Mouse (Mus musculus) gastrocnemius, adult 18-20 months (tissue): ENCODE data around the gene Umps. TPM values are rescaled to one million over a fixed set of nuclear protein-coding genes. Genes with fewer than 3 reads are reported as not detected.
A peak's percentile ranks its signal among the peaks of the same experiment; 100 is the strongest.

Source experiments
- DNase-seq: peaks from one replicate; pipeline ENCODE4 v3.0.0; 2021; ENCODE audit warnings: low spot score
- long read RNA-seq, 2 experiments: library from polyadenylated mRNA; stranded (forward); transcript quantifications; one replicate each; pipeline ENCODE4 v2.0.0; 2021
- total RNA-seq, 2 experiments: library from RNA; stranded (reverse); gene quantifications; 2 replicates each; pipeline ENCODE4 v1.2.3; 2021

Gene Umps
- total RNA-seq = 1 to 10 TPM; 5.8 to 6.8 TPM
- long read RNA-seq, experiment 1, transcript Umps-201 (6 exons, 3,484 nt) = major isoform, 22 of 23 reads
- long read RNA-seq, experiment 1, partial matches to known transcripts = 1 of 23 reads
- long read RNA-seq, experiment 1, other reads (novel, unspliced or antisense) = 0 of 23 reads
- long read RNA-seq, experiment 2, transcript Umps-201 (6 exons, 3,484 nt) = major isoform, 8 of 13 reads
- long read RNA-seq, experiment 2, partial matches to known transcripts = 4 of 13 reads
- long read RNA-seq, experiment 2, other reads (novel, unspliced or antisense) = 0 of 13 reads

GRCm38 (mm10) chr16:33966538-33967282 lies at the start of gene Umps:
Umps (minus strand) TSS chr16:33967038.
- peak; percentile 79 for DNase-seq

DNA sequence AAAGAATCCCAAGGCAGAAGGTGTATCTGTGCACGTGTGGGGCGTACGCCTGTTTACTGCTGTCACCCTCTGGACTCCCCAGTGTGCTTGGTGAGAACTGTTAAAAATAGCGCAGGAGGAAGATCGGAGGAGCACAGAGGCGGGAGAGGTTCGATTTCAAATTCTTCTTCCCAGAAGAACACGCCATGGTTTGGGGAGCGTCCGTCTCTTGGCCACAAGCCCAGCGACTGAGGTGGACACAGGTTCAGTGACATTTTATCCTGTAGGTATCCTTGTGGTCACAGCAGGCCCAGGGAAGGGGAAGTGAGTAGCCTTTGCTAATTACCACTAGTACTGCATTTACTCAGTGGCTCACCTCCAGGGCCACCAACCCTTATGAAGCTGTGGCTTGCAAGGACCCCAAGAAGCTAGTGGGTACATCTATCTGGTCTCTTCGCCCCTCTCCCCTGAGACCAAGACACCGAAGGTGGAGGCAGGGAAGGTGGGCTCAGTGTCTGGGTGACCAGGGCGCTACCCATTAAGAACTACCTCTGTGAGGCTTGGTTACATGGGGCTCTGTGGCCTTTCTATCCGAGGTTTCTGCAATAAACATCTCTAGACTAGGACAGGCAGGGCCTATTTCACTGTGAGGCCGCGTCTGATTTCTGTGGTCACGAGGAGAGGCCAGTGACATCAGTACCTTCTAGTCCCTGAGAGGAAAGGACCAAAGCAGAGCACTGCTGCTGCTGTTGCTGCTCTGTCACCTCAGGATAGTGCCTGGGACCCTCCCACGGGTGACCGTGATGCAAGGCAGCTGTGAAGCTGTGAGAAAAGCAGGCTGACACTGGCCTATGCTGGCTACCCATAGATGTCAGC lies 45.4 kb upstream of the Umps start:
- DNase-seq = peak; percentile 69

GRCm38 (mm10) chr16:34009567-34009966 lies 42.7 kb upstream of the Umps start:
- DNase-seq = no peak

- DNase-seq = no peak
Measured at GRCm38 (mm10) chr16:34005986-34006385, 39.1 kb upstream of the Umps start.

- peak; percentile 24 for DNase-seq
Measured at GRCm38 (mm10) chr16:34004128-34004578, 37.3 kb upstream of the Umps start.

DNA sequence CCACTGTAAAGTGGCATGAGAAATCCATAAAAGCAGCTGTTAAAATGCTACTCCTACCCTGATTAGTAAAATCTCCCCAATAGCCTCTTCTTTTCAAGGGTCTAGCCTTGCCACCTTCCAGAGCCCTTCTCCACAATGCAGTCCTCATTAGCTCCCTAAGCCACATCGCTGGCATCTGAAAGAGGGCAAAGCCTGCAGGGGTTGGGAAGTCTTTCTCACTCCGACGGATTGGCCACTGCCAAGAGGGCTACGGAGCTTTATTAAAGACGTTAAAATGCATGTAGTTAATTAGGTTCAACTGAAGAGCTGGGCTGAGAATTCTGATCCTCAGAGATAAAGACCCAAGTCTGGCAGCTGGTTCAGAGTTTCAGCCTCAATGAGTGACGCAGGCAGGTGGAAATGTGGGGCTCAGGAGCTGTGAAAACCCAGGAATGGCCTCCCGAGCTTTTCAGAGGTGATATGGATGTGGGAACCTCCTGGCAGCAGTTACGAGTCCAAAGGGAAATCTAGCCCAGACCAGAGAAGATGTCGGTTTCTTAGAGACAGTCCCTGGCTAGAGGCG lies 36.8 kb upstream of the Umps start:
- no peak for DNase-seq

- peak; percentile 79 for DNase-seq
Measured at GRCm38 (mm10) chr16:34000715-34001114, 33.9 kb upstream of the Umps start.

DNA sequence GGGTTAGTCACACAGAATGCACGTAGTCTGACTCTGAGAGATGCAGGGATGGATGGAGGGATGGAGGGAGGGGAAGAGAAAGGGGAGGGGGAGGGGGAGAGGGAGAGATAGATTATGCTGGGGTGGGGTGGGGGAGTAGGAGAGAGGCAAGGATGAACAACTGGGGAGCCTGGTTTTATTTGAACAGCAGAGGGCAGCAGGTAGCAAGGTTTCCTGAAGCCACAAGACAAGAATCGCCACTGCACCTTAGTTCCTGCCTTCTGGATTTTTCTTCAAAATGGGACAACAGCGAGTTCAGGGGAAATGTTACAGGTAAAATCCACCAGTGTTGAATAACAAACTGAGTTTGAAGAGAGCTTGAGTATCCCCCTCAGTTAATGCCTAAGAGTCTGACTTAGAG lies 32.5 kb upstream of the Umps start:
- peak; percentile 68 for DNase-seq

DNA sequence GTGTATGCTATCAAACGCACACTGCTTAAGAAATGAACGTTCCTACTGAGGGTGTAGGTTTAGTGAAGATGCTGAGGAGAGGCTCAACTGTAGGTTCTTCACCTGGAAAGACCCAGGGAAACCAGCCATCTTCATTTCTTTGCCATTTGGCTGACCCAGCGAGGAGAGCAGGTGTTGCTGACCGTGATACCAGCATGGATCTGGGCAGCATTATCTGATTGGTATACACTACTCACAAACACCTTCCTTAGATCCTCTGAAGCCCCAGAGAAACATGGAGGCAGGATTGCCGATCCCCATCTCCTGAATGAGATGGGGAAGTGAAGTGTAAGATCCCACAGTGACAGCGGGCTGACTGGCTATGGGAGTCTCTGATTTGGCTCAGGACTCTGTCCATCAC lies 31.2 kb upstream of the Umps start:
- DNase-seq = no peak

- DNase-seq = peak; percentile 62
Measured at GRCm38 (mm10) chr16:33996030-33996429, 29.2 kb upstream of the Umps start.

DNA sequence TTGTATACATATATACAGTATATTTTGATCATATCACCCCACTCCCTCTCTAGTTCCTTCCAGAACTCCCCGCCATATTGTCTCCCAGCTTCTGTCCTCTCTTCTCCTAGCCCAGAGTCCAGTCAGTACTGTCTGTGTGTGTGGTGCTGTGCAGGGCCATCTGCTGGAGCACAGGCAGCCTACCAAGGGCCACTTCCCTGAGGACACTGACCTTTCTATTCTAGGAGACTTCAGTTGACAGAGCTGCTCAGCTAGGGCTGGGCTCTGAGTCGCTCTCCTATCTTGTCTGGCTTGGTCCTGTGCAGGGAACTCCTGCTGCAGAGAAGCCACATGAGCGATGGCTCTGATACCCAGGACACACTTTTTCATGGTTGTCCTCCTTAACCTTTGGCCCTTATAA lies 28.7 kb upstream of the Umps start:
- peak; percentile 32 for DNase-seq

DNA sequence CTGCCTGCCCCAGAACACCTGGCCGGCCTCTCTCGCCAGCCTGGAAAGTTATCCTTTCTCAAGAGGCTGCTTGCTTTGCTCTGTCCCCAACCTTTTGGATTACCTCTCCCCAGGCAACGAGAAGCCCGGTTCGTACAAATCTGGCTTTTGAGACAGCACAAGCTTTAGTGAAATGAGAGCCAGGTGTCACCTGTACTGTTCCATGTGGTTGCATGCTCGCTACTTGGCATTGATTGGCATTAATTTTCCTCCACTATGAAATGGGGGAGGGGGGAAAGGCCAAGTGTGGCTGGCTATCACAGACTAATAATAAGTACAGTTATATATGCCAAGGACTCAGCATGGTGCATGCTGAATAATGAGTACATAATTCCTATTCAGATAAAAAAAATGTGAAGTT lies 27.5 kb upstream of the Umps start:
- DNase-seq = no peak

GRCm38 (mm10) chr16:33990712-33991111 lies 23.9 kb upstream of the Umps start:
- no peak for DNase-seq

DNA sequence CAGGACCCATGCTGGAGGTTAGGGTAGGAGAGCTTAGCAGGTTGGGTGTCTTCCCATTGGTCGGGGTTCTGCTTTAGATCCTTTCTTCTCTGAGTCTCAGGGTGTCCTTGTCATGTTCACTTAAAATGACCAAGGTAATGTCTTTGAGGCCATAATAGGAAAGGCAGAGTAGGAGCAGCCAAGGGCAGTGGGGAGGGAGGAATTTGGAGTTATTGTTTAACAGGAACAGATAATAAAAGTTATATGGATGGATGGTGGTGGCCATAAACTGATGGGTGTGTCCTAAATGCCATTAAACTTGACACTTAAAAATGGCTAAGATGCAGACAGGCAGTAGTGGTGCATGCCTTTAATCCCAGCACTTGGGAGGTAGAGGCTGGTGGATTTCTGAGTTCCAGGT lies 22.3 kb upstream of the Umps start:
- no peak for DNase-seq

DNA sequence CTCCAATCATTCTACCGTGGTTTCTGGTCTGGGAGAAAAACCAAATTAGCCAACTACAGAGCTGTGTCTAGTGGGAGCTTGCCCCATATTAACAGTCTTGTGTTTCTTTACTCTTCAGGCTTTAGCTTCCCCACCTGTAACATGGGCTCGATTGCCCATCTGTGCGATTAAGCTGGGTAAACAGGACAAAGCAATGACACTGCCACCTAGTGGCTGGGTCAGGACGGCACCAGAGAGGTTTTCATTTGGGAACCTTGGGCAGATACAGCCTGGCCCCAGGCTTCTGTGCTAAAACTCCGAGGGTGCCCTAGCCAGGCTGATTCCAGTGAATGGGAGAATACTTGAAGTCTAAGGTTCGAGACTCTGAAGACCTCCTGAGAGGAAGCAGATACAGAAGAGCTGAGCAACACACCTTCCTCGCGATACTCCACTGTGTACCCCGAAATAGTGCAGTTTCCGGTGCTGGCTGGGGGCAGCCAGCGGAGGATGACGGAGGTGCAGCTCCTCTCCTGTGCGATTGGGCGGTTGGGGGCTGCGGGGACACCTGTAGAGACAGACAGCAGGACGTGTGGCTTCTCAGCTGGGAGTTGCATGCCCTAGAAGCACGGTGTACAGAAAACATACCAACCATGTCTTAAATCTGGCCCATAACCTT lies 21.6 kb upstream of the Umps start:
- DNase-seq = peak; percentile 63

GRCm38 (mm10) chr16:33986993-33987392 lies 20.2 kb upstream of the Umps start:
- DNase-seq = no peak

DNA sequence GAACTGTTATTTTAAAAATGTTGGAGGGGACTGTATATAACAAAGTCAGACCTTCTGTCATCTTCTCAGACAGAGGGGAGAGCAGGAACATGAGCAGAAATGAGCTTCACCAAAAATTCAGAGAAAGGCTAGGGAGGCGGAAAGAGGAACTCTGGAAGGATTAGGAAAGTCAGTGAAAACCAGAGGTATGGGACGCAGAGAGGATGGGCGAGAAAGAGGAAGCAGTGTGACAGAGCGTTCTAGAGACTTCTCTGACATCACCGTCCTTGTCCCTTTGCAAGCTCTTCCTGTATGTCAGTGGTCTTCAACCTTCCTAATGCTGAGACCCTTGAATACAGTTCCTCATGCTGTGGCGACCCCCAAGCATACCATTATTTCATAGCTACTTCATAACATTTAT lies 18.5 kb upstream of the Umps start:
- no peak for DNase-seq

- DNase-seq = no peak
Measured at GRCm38 (mm10) chr16:33983712-33984111, 16.9 kb upstream of the Umps start.

DNA sequence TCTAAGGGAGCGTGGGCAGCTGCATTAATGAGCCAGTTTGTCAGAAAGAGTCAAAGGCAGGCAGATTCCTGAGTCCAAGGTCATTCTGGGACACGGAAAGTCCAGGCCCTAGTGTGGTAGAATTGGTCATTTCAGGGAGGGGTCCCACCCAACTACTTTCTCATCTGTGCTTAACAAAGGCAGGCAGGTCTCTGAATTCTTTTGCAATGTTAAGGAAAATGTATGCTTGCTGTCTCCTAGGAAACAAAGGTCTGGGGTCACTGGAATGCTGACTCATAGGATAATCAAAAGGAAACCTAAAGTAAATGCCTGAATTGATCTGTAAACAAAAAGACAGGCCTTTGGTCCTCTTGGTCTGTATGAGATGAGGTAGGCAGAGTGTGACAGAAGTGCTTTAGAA lies 13.0 kb upstream of the Umps start:
- no peak for DNase-seq

DNA sequence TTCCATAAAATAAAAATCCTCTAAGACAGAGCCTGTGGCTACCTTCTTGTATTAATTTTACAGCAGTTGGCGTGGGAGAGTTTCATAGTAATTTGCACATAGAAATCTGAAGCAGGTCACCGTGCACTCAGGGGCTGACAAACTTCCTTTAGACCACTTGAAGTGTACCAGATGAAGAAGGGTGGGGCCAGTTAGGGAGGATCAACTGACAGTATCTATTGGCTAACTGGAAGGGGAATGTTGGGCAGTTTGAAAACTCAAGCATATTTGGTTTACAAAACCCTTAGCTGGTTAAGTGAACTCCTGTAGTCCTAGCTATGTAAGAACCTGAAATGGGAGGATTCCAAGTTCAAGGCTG lies 424 bp upstream of the Umps start:
- no peak for DNase-seq

GRCm38 (mm10) chr16:33965878-33966537 lies 830 bp downstream of the Umps start:
- no peak for DNase-seq
